Mouse (Mus musculus) brain, embryonic 14.5 days (tissue): ENCODE measurements around the gene Mcpt8.

Experiments
- CTCF ChIP-seq: fragments of 200-500 bp; IDR thresholded peaks from 2 replicates; pipeline ENCODE4 v1.5.1; 2012; ENCODE audit warnings: inconsistent platforms, mild to moderate bottlenecking, moderate library complexity, borderline replicate concordance; ENCODE audit not compliant: insufficient read depth, insufficient read length; ENCODE audit errors: extremely low read depth
- POLR2A ChIP-seq: fragments of 200-500 bp; IDR thresholded peaks from 2 replicates; pipeline ENCODE4 v1.6.1; 2012; ENCODE audit warnings: mild to moderate bottlenecking, inconsistent platforms, borderline replicate concordance; ENCODE audit not compliant: poor library complexity, insufficient read depth, insufficient read length, severe bottlenecking; ENCODE audit errors: extremely low read depth

- TF ChIP-seq POLR2A (no peak), CTCF (no peak)
Observed at GRCm38 (mm10) chr14:56120525-56120924, 35.5 kb upstream of the Mcpt8 start, which contains the start of gene Gzme.
